Mouse (Mus musculus): Measurements from ENCODE around the gene Steap3.

Gene Steap3

DNA sequence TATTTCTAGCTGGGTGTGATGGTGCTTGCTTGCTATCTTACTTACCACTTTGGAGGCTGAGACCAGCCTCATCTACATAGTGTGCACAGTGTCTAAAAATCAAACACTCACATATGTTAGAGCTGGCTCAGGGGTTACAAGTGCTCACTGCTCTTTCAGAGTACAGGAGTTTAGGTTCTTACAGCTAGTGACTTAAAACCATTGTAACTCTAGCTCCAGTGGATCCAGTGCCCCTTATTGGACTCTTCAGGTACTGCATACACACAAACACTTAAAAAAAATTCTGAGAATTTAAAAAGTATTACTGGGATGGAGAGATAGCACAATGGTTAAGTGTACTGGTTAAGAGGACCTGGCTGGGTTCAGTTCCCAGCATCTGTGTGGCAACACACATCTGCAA, 125.5 kb downstream of the Steap3 start:
- DNase-seq (ENCODE audit: low spot score in 2 of 2), result no peak

GRCm38 (mm10) chr1:120145527-120146216, 126.8 kb downstream of the Steap3 start:
- DNase-seq (ENCODE audit: low spot score in 2 of 2), result no peak

GRCm38 (mm10) chr1:120142551-120142950, 130.0 kb downstream of the Steap3 start:
- DNase-seq (ENCODE audit: low spot score in 2 of 2), result peak; percentile 36 to 68

All from heart, adult 9 months (tissue).